Mouse (Mus musculus) forebrain, embryonic 11.5 days (tissue): ENCODE results near the gene Slc22a18. TPM values are rescaled to one million over a fixed set of nuclear protein-coding genes. Genes with fewer than 3 reads are reported as not detected.
"Not testable (repeated sequence)": the region's sequence is repeated elsewhere in the genome, so short reads cannot be mapped to it uniquely, and the experiment has no call there.

Experiments used
- ATAC-seq: fragments of 200-750 bp; cut with Nextera tagmentation; replicated peaks from 2 replicates; pipeline ENCODE4 v1.8.0; 2017; ENCODE audit warnings: moderate TSS enrichment; ENCODE audit not compliant: low FRiP score
- DNase-seq: peaks from one replicate; pipeline ENCODE4 v3.0.0-alpha.2; 2017; ENCODE audit warnings: low spot score
- H3K27ac ChIP-seq: fragments of 300-500 bp; sonication (generic); 2 replicates; pipeline ENCODE4 v1.5.1; 2014; ENCODE audit warnings: low read depth, low read length
- H3K27me3 ChIP-seq: fragments of 300-500 bp; sonication (generic); 2 replicates; pipeline ENCODE4 v1.6.1; 2014; ENCODE audit warnings: mild to moderate bottlenecking, low read length, mixed read lengths; ENCODE audit not compliant: control insufficient read depth, insufficient read depth
- H3K36me3 ChIP-seq: fragments of 300-500 bp; sonication (generic); 2 replicates; pipeline ENCODE4 v1.6.1; 2014; ENCODE audit warnings: mild to moderate bottlenecking, low read length, moderate library complexity, mixed read lengths; ENCODE audit not compliant: control insufficient read depth, insufficient read depth
- H3K4me1 ChIP-seq: fragments of 300-500 bp; sonication (generic); replicated peaks from 2 replicates; pipeline ENCODE4 v1.6.1; 2014; ENCODE audit warnings: low read length, mixed read lengths; ENCODE audit not compliant: control insufficient read depth, insufficient read depth
- H3K4me2 ChIP-seq: fragments of 300-500 bp; sonication (generic); 2 replicates; pipeline ENCODE4 v1.6.1; 2014; ENCODE audit warnings: low read depth, mild to moderate bottlenecking, low read length, moderate library complexity, mixed read lengths; ENCODE audit not compliant: severe bottlenecking
- H3K4me3 ChIP-seq: fragments of 300-500 bp; sonication (generic); 2 replicates; pipeline ENCODE4 v1.5.1; 2014; ENCODE audit warnings: low read depth, low read length
- H3K9ac ChIP-seq: fragments of 300-500 bp; sonication (generic); 2 replicates; pipeline ENCODE4 v1.6.1; 2014; ENCODE audit warnings: low read length
- H3K9me3 ChIP-seq: fragments of 300-500 bp; sonication (generic); 2 replicates; pipeline ENCODE4 v1.6.1; 2016; ENCODE audit warnings: low read length, mixed read lengths; ENCODE audit not compliant: control insufficient read depth
- WGBS: fragments of 180-500 bp; shearing (Covaris S2); extraction: QIAGEN DNeasy Blood & Tissue Kit; methylation state at CpG from one replicate; pipeline ENCODE4 v1.1.7; 2014; 5-methylcytosine and 5-hydroxymethylcytosine counted together
- polyA plus RNA-seq: library from polyadenylated mRNA; unstranded; fragments of >200 nt; fragmentation: Nextera tagmentation; extraction: Ambion mirVana; gene quantifications from 2 replicates; pipeline ENCODE4 v1.2.1, GENCODE M21; 2014

Slc22a18 gene
- polyA plus RNA-seq, 1 experiment from 2014 or later, result 0.20 TPM

- Histone ChIP-seq H3K4me2 (no peak overlapping the region), H3K4me1 (no peaks in the 10 kb centered on the region), H3K36me3 (peaks cover 20% of the 10 kb centered on the region; the same call in 1 of the 2 replicates), H3K27ac (no peak overlapping the region), H3K4me3 (no peak overlapping the region), H3K27me3 (no peaks in the 10 kb centered on the region), H3K9me3 (no peaks in the 10 kb centered on the region), H3K9ac (no peak overlapping the region)
- WGBS, result 90% methylated on average over 4 of the region's 4 CpGs
- DNase-seq (no peak), ATAC-seq (no peak)
Measured at GRCm38 (mm10) chr7:143519333-143519732, 45.8 kb downstream of the Slc22a18 start.

DNA sequence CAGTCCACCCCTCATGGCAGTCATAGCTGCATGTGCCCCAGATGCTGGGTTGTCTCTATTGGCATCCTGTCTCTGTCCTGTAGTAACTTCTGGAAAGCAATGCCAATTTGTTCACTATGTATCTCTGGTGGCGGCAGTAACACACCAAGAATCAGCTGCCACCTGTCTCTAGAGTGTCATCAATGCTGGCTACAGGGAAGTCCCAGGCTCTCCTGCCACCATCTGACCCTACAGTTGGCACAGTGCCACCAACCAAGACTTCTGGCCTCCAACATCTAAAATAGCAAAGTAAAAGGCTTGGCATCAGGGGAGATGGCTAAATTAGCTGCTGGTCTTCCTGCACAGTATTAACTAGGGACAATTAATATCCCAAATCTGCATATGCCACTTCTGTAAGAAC is 58.9 kb downstream of the Slc22a18 start:
- no peak overlapping the region for H3K4me2 ChIP-seq
- no peaks in the 10 kb centered on the region for H3K4me1 ChIP-seq
- peaks cover 18% of the 10 kb centered on the region for H3K36me3 ChIP-seq
- WGBS, result 95% methylated on average over 1 of the region's 1 CpGs
- no peaks in the 10 kb centered on the region for H3K9me3 ChIP-seq
- ATAC-seq (no peak), DNase-seq (no peak)
- H3K4me3 ChIP-seq, result no peak overlapping the region
- no peaks in the 10 kb centered on the region for H3K27me3 ChIP-seq
- no peak overlapping the region for H3K9ac ChIP-seq
- no peak overlapping the region for H3K27ac ChIP-seq

GRCm38 (mm10) chr7:143533284-143533683 is 59.7 kb downstream of the Slc22a18 start:
- no peak for DNase-seq
- H3K4me3 ChIP-seq, result no peak overlapping the region
- no peak for ATAC-seq
- no peaks in the 10 kb centered on the region for H3K9me3 ChIP-seq
- no peaks in the 10 kb centered on the region for H3K4me1 ChIP-seq
- no peaks in the 10 kb centered on the region for H3K27me3 ChIP-seq
- peaks cover 18% of the 10 kb centered on the region for H3K36me3 ChIP-seq
- 86% methylated on average over 2 of the region's 2 CpGs for WGBS
- no peak overlapping the region for H3K27ac ChIP-seq
- no peak overlapping the region for H3K9ac ChIP-seq
- no peak overlapping the region for H3K4me2 ChIP-seq

GRCm38 (mm10) chr7:143536251-143536650 is 62.7 kb downstream of the Slc22a18 start:
- H3K36me3 ChIP-seq, result peaks cover 11% of the 10 kb centered on the region
- H3K9me3 ChIP-seq, result no peaks in the 10 kb centered on the region
- H3K27me3 ChIP-seq, result no peaks in the 10 kb centered on the region
- H3K4me3 ChIP-seq, result no peak overlapping the region
- H3K4me1 ChIP-seq, result no peaks in the 10 kb centered on the region
- DNase-seq, result no peak
- H3K9ac ChIP-seq, result no peak overlapping the region
- no peak for ATAC-seq
- H3K27ac ChIP-seq, result no peak overlapping the region
- WGBS, result 93% methylated on average over 3 of the region's 3 CpGs
- H3K4me2 ChIP-seq, result no peak overlapping the region

GRCm38 (mm10) chr7:143538229-143538628 is 64.7 kb downstream of the Slc22a18 start:
- H3K4me2 ChIP-seq, H3K27me3 ChIP-seq, H3K4me3 ChIP-seq, H3K36me3 ChIP-seq, H3K4me1 ChIP-seq, ATAC-seq, H3K9me3 ChIP-seq, H3K27ac ChIP-seq, DNase-seq, H3K9ac ChIP-seq: not testable (repeated sequence)
- WGBS, result 92% methylated on average over 6 of the region's 6 CpGs

DNA sequence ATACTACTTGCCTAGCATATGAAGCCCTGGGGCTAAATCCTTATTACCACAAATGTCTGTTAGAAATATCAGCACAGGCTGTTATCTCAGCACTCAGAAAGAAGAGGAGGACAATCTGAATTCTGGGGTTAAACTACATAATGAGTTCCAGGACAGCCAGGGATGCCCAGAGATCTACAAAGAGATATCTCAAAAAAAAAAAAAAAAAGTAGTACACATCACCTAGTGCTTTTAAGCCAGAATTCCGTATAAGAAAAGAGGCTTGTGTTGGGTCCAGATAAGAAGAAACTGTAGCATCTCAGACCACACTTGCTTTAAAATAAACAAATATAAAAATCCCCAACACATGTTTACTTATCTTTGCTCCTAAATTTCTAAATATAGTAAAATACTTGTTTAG is 65.1 kb downstream of the Slc22a18 start:
- no peak for ATAC-seq
- H3K4me1 ChIP-seq, result no peaks in the 10 kb centered on the region
- no peak overlapping the region for H3K4me2 ChIP-seq
- H3K9me3 ChIP-seq, result no peaks in the 10 kb centered on the region
- H3K9ac ChIP-seq, result no peak overlapping the region
- no peak overlapping the region for H3K4me3 ChIP-seq
- H3K27me3 ChIP-seq, result no peaks in the 10 kb centered on the region
- DNase-seq, result no peak
- 88% methylated on average over 1 of the region's 1 CpGs for WGBS
- no peak overlapping the region for H3K27ac ChIP-seq
- H3K36me3 ChIP-seq, result peaks cover 9% of the 10 kb centered on the region

GRCm38 (mm10) chr7:143544368-143544767 is 70.8 kb downstream of the Slc22a18 start:
- no peak overlapping the region for H3K9ac ChIP-seq

GRCm38 (mm10) chr7:143546554-143546953 is 73.0 kb downstream of the Slc22a18 start:
- H3K4me3 ChIP-seq, result no peak overlapping the region
- no peak overlapping the region for H3K4me2 ChIP-seq
- no peaks in the 10 kb centered on the region for H3K27me3 ChIP-seq
- H3K9ac ChIP-seq, result 0 out of 2 replicates have a peak overlapping the region, but pooled peaks have one; percentile 3
- 74% methylated on average over 2 of the region's 2 CpGs for WGBS
- H3K9me3 ChIP-seq, result no peaks in the 10 kb centered on the region
- 0 out of 2 replicates have a peak, but pooled peaks cover 4% of the 10 kb centered on the region for H3K4me1 ChIP-seq
- no peak overlapping the region for H3K27ac ChIP-seq
- DNase-seq (no peak), ATAC-seq (no peak)
- H3K36me3 ChIP-seq, result no peaks in the 10 kb centered on the region

More at GRCm38 (mm10) chr7:143544368-143544767, 70.8 kb downstream of the Slc22a18 start:
- WGBS, result 90% methylated on average over 2 of the region's 2 CpGs
- H3K27ac ChIP-seq, result no peak overlapping the region
- H3K36me3 ChIP-seq, result no peaks in the 10 kb centered on the region; the same call in 1 of the 2 replicates
- H3K4me3 ChIP-seq, result no peak overlapping the region
- H3K4me1 ChIP-seq, result 0 out of 2 replicates have a peak, but pooled peaks cover 2% of the 10 kb centered on the region
- no peak overlapping the region for H3K4me2 ChIP-seq
- ATAC-seq, result no peak
- H3K9me3 ChIP-seq, result no peaks in the 10 kb centered on the region
- peak; percentile 56 for DNase-seq
- H3K27me3 ChIP-seq, result no peaks in the 10 kb centered on the region

- Histone ChIP-seq H3K27ac (peak overlapping the region; percentile 87), H3K27me3 (no peaks in the 10 kb centered on the region), H3K9ac (peak overlapping the region; percentile 95), H3K36me3 (no peaks in the 10 kb centered on the region), H3K9me3 (no peaks in the 10 kb centered on the region), H3K4me2 (peak overlapping the region; percentile 75), H3K4me1 (0 out of 2 replicates have a peak, but pooled peaks cover 4% of the 10 kb centered on the region), H3K4me3 (peak overlapping the region; percentile 94)
- ATAC-seq (peak; percentile 82), DNase-seq (no peak)
- under 1% methylated on average over 54 of the region's 63 CpGs for WGBS
Measured at GRCm38 (mm10) chr7:143548231-143548961, 74.9 kb downstream of the Slc22a18 start.
